Mouse (Mus musculus): ENCODE measurements around the gene Zfp866. TPM values are rescaled to one million over a fixed set of nuclear protein-coding genes. Genes with fewer than 3 reads are reported as not detected.
A peak's percentile ranks its signal among the peaks of the same experiment; 100 is the strongest.

The Zfp866 gene
- polyA plus RNA-seq, 1 experiment from 2014 or later: 37.4 TPM

GRCm38 (mm10) chr8:69716403-69717231 is 74.4 kb downstream of the Zfp866 start:
- H3K4me3 ChIP-seq (ENCODE audit: low read depth, low read length): peak overlapping the region; percentile 86
- peaks cover 10% of the 10 kb centered on the region for H3K4me1 ChIP-seq (ENCODE audit: control insufficient read depth, insufficient read depth, low read length)
- peak overlapping the region; percentile 56 for H3K4me2 ChIP-seq (ENCODE audit: low read length)
- no peaks in the 10 kb centered on the region for H3K9me3 ChIP-seq (replicated peaks; ENCODE audit: control insufficient read depth, low read length)
- WGBS: under 1% methylated on average over 52 of the region's 52 CpGs
- peak overlapping the region; percentile 93 for H3K9ac ChIP-seq (ENCODE audit: low read length)
- H3K36me3 ChIP-seq (ENCODE audit: control insufficient read depth, insufficient read depth, low read length): peaks cover 12% of the 10 kb centered on the region; the same call in 1 of the 2 replicates
- ATAC-seq: peak; percentile 99
- no peaks in the 10 kb centered on the region for H3K27me3 ChIP-seq (replicated peaks; ENCODE audit: control insufficient read depth, insufficient read depth, low read length)
- H3K27ac ChIP-seq (ENCODE audit: low read depth, low read length): peak overlapping the region; percentile 100
- DNase-seq (ENCODE audit: low spot score): peak; percentile 100

GRCm38 (mm10) chr8:69715366-69715765 is 75.6 kb downstream of the Zfp866 start:
- ATAC-seq (no peak), DNase-seq (ENCODE audit: low spot score) (no peak)
- H3K4me2 ChIP-seq (ENCODE audit: low read length): peak overlapping the region; percentile 56
- H3K27me3 ChIP-seq (replicated peaks; ENCODE audit: control insufficient read depth, insufficient read depth, low read length): no peaks in the 10 kb centered on the region
- WGBS: 81% methylated on average over 6 of the region's 6 CpGs
- no peak overlapping the region for H3K27ac ChIP-seq (ENCODE audit: low read depth, low read length)
- H3K36me3 ChIP-seq (ENCODE audit: control insufficient read depth, insufficient read depth, low read length): peaks cover 15% of the 10 kb centered on the region; the same call in 1 of the 2 replicates
- no peaks in the 10 kb centered on the region for H3K9me3 ChIP-seq (replicated peaks; ENCODE audit: control insufficient read depth, low read length)
- H3K9ac ChIP-seq (ENCODE audit: low read length): peak overlapping the region; percentile 1; the same call in 1 of the 2 replicates
- peaks cover 10% of the 10 kb centered on the region for H3K4me1 ChIP-seq (ENCODE audit: control insufficient read depth, insufficient read depth, low read length)
- H3K4me3 ChIP-seq (ENCODE audit: low read depth, low read length): peak overlapping the region; percentile 86

- no peak overlapping the region for H3K27ac ChIP-seq (ENCODE audit: low read depth, low read length)
- no peak overlapping the region for H3K4me2 ChIP-seq (ENCODE audit: low read length)
- H3K9me3 ChIP-seq (replicated peaks; ENCODE audit: control insufficient read depth, low read length): no peaks in the 10 kb centered on the region
- peaks cover 10% of the 10 kb centered on the region for H3K4me1 ChIP-seq (ENCODE audit: control insufficient read depth, insufficient read depth, low read length)
- 93% methylated on average over 8 of the region's 8 CpGs for WGBS
- peaks cover 33% of the 10 kb centered on the region for H3K36me3 ChIP-seq (ENCODE audit: control insufficient read depth, insufficient read depth, low read length)
- H3K4me3 ChIP-seq (ENCODE audit: low read depth, low read length): no peak overlapping the region
- no peaks in the 10 kb centered on the region for H3K27me3 ChIP-seq (replicated peaks; ENCODE audit: control insufficient read depth, insufficient read depth, low read length)
- ATAC-seq: no peak
- H3K9ac ChIP-seq (ENCODE audit: low read length): no peak overlapping the region
- no peak for DNase-seq (ENCODE audit: low spot score)
Measured at GRCm38 (mm10) chr8:69713516-69713915, 77.5 kb downstream of the Zfp866 start.

Other genes with a start within 250 kb of the Zfp866 start
- gene Zfp868, start 165.6 kb downstream of the Zfp866 start, polyA plus RNA-seq (2014; fragmentation: Nextera tagmentation; extraction: Ambion mirVana): 49.3 and 53.9 TPM in 2 replicates
- 1.4 and 1.6 TPM in 2 replicates for gene Zfp964, start 136.7 kb downstream of the Zfp866 start, polyA plus RNA-seq (2014; fragmentation: Nextera tagmentation; extraction: Ambion mirVana)
- gene Zfp869, start 80.5 kb downstream of the Zfp866 start, polyA plus RNA-seq (2014; fragmentation: Nextera tagmentation; extraction: Ambion mirVana): 38.0 and 39.6 TPM in 2 replicates
- gene Zfp963, start 41.2 kb downstream of the Zfp866 start, polyA plus RNA-seq (2014; fragmentation: Nextera tagmentation; extraction: Ambion mirVana): 10.0 and 10.2 TPM in 2 replicates
- gene Gm20422, start 16.3 kb downstream of the Zfp866 start, polyA plus RNA-seq (2014; fragmentation: Nextera tagmentation; extraction: Ambion mirVana): 0.36 and 1.4 TPM in 2 replicates
- 31.4 and 41.6 TPM in 2 replicates for gene Atp13a1, start within 50 bp of the Zfp866 start, polyA plus RNA-seq (2014; fragmentation: Nextera tagmentation; extraction: Ambion mirVana)
- gene Gmip, start 17.5 kb upstream of the Zfp866 start, polyA plus RNA-seq (2014; fragmentation: Nextera tagmentation; extraction: Ambion mirVana): 16.0 and 26.1 TPM in 2 replicates
- 1.3 and 1.4 TPM in 2 replicates for gene Lpar2, start 31.3 kb upstream of the Zfp866 start, polyA plus RNA-seq (2014; fragmentation: Nextera tagmentation; extraction: Ambion mirVana)
- gene Pbx4, start 41.3 kb upstream of the Zfp866 start, polyA plus RNA-seq (2014; fragmentation: Nextera tagmentation; extraction: Ambion mirVana): 46.8 and 47.7 TPM in 2 replicates
- 2.0 and 2.6 TPM in 2 replicates for gene Cilp2, start 96.5 kb upstream of the Zfp866 start, polyA plus RNA-seq (2014; fragmentation: Nextera tagmentation; extraction: Ambion mirVana)
- 2.5 and 3.1 TPM in 2 replicates for gene Tssk6, start 111.0 kb upstream of the Zfp866 start, polyA plus RNA-seq (2014; fragmentation: Nextera tagmentation; extraction: Ambion mirVana)
- gene Ndufa13, start 111.4 kb upstream of the Zfp866 start, polyA plus RNA-seq (2014; fragmentation: Nextera tagmentation; extraction: Ambion mirVana): 180 and 216 TPM in 2 replicates
- 9.9 and 10.0 TPM in 2 replicates for gene Yjefn3, start 111.5 kb upstream of the Zfp866 start, polyA plus RNA-seq (2014; fragmentation: Nextera tagmentation; extraction: Ambion mirVana)
- gene Gatad2a, start 205.2 kb upstream of the Zfp866 start, polyA plus RNA-seq (2014; fragmentation: Nextera tagmentation; extraction: Ambion mirVana): 28.8 and 30.5 TPM in 2 replicates